Comparison of ENCODE assay signal across 9 mouse cellular contexts in genomic region chr7:130590081-130590828, GRCm38 (mm10). TPM values are rescaled to one million over a fixed set of nuclear protein-coding genes. Genes with fewer than 3 reads are reported as not detected.
DNase-seq lines count a peak whose midpoint lies in the region; ATAC-seq and TF ChIP-seq lines count a peak whose summit lies in the region.
"Had no signal": no experiment of that assay in that cellular context is flagged by ENCODE, and none has a peak within 500 bp of the region (broad histone marks: within the 10 kb centered on the region; RNA-seq: fewer than 3 reads in every experiment).

No protein-coding gene starts in this region.

- no peak overlapping the region for H3K9ac ChIP-seq in forebrain, postnatal 0 days
- no peak overlapping the region for H3K9ac ChIP-seq in liver, postnatal 0 days (replicated peaks)
- no peak overlapping the region for H3K9ac ChIP-seq in liver, embryonic 12.5 days
- no peak overlapping the region for H3K9ac ChIP-seq in stomach, embryonic 16.5 days (ENCODE audit: low read length)

- H3K27me3 ChIP-seq in forebrain, embryonic 10.5 days (ENCODE audit: poor library complexity, severe bottlenecking), result peaks cover 16% of the 10 kb centered on the region
- H3K27me3 ChIP-seq in forebrain, postnatal 0 days (ENCODE audit: insufficient read depth, low read length), result no peaks in the 10 kb centered on the region
- H3K27me3 ChIP-seq in liver, postnatal 0 days (ENCODE audit: insufficient read depth, low read length), result no peaks in the 10 kb centered on the region
- no peaks in the 10 kb centered on the region for H3K27me3 ChIP-seq in liver, embryonic 12.5 days (replicated peaks)
- no peaks in the 10 kb centered on the region for H3K27me3 ChIP-seq in stomach, embryonic 16.5 days (ENCODE audit: control insufficient read depth, insufficient read depth, low read length)

- no peak for DNase-seq in forebrain, embryonic 10.5 days (ENCODE audit: extremely low spot score, low spot score)
- DNase-seq in forebrain, postnatal 0 days, result no peak
- DNase-seq in liver, postnatal 0 days, result no peak
- peak; percentile 31 for DNase-seq in lung, adult 2 months
- DNase-seq in B cell, adult 2 months, result no peak
- no peak for DNase-seq in thymus, postnatal 0 days (ENCODE audit: low spot score)
- DNase-seq: liver had no signal

- peaks cover 24% of the 10 kb centered on the region for H3K4me1 ChIP-seq in forebrain, embryonic 10.5 days
- H3K4me1 ChIP-seq in forebrain, postnatal 0 days (ENCODE audit: insufficient read depth), result no peaks in the 10 kb centered on the region
- H3K4me1 ChIP-seq in liver, postnatal 0 days (ENCODE audit: insufficient read depth), result peaks cover 4% of the 10 kb centered on the region
- H3K4me1 ChIP-seq in liver, embryonic 12.5 days, result no peaks in the 10 kb centered on the region
- H3K4me1 ChIP-seq in lung, adult 2 months (ENCODE audit: control insufficient read depth, insufficient read depth, low read length), result peaks cover 3% of the 10 kb centered on the region
- H3K4me1 ChIP-seq in stomach, embryonic 16.5 days (ENCODE audit: control insufficient read depth, insufficient read depth, low read length), result peaks cover 8% of the 10 kb centered on the region; the same call in 1 of the 2 replicates

- H3K9me3 ChIP-seq in forebrain, embryonic 10.5 days, result no peaks in the 10 kb centered on the region
- H3K9me3 ChIP-seq in forebrain, postnatal 0 days (ENCODE audit: low read length), result no peaks in the 10 kb centered on the region
- H3K9me3 ChIP-seq in liver, postnatal 0 days (ENCODE audit: low read length), result no peaks in the 10 kb centered on the region
- no peaks in the 10 kb centered on the region for H3K9me3 ChIP-seq in liver, embryonic 12.5 days (replicated peaks)
- no peaks in the 10 kb centered on the region for H3K9me3 ChIP-seq in stomach, embryonic 16.5 days (replicated peaks; ENCODE audit: control insufficient read depth, low read length)

- no peaks in the 10 kb centered on the region for H3K36me3 ChIP-seq in forebrain, embryonic 10.5 days (replicated peaks)
- no peaks in the 10 kb centered on the region for H3K36me3 ChIP-seq in forebrain, postnatal 0 days (ENCODE audit: insufficient read depth)
- no peaks in the 10 kb centered on the region for H3K36me3 ChIP-seq in liver, postnatal 0 days (replicated peaks; ENCODE audit: insufficient read depth, low read length)
- H3K36me3 ChIP-seq in liver, embryonic 12.5 days, result no peaks in the 10 kb centered on the region
- H3K36me3 ChIP-seq in stomach, embryonic 16.5 days (ENCODE audit: control insufficient read depth, insufficient read depth, low read length), result no peaks in the 10 kb centered on the region

- H3K27ac ChIP-seq in forebrain, embryonic 10.5 days, result peak overlapping the region; percentile 73
- no peak overlapping the region for H3K27ac ChIP-seq in forebrain, postnatal 0 days (ENCODE audit: low read depth, low read length)
- H3K27ac ChIP-seq in liver, postnatal 0 days (ENCODE audit: low read depth), result 0 out of 2 replicates have a peak overlapping the region, but pooled peaks have one; percentile 25
- H3K27ac ChIP-seq in liver, embryonic 12.5 days, result no peak overlapping the region
- peak overlapping the region; percentile 8; the same call in 1 of the 2 replicates for H3K27ac ChIP-seq in stomach, embryonic 16.5 days (ENCODE audit: low read length)

- WGBS in forebrain, embryonic 10.5 days, result 40% methylated on average over 13 of the region's 13 CpGs
- WGBS in forebrain, postnatal 0 days, result 37% methylated on average over 13 of the region's 13 CpGs
- 68% methylated on average over 13 of the region's 13 CpGs for WGBS in liver, postnatal 0 days (ENCODE audit: insufficient replicate concordance)
- 66% methylated on average over 13 of the region's 13 CpGs for WGBS in liver, embryonic 12.5 days (ENCODE audit: insufficient replicate concordance)
- 53% methylated on average over 13 of the region's 13 CpGs for WGBS in lung, adult 2 months
- WGBS in stomach, embryonic 16.5 days, result 50% methylated on average over 13 of the region's 13 CpGs

- TF ChIP-seq POLR2A in lung, adult 2 months (IDR thresholded peaks at IDR 0.05; ENCODE audit: borderline replicate concordance, extremely low read depth, low read depth, low read length), result no peak

- no peak for TF ChIP-seq CTCF in forebrain, postnatal 0 days (IDR thresholded peaks at IDR 0.05; ENCODE audit: low read depth)
- no peak for TF ChIP-seq CTCF in liver, postnatal 0 days (IDR thresholded peaks at IDR 0.05; ENCODE audit: low read depth)
- TF ChIP-seq CTCF in lung, adult 2 months (IDR thresholded peaks at IDR 0.05; ENCODE audit: insufficient read depth, low read length), result no peak

- no peak for TF ChIP-seq EP300 in liver, postnatal 0 days (IDR thresholded peaks at IDR 0.05; ENCODE audit: low read depth)

- ATAC-seq in forebrain, postnatal 0 days, result no peak
- no peak for ATAC-seq in liver, postnatal 0 days
- ATAC-seq in liver, embryonic 12.5 days, result no peak
- peak; percentile 73; the same call in 1 of the 2 replicates for ATAC-seq in stomach, embryonic 16.5 days (ENCODE audit: insufficient read depth, low FRiP score)

- H3K4me3 ChIP-seq in forebrain, embryonic 10.5 days, result no peak overlapping the region
- no peak overlapping the region for H3K4me3 ChIP-seq in forebrain, postnatal 0 days (ENCODE audit: low read depth, low read length)
- no peak overlapping the region for H3K4me3 ChIP-seq in liver, postnatal 0 days (ENCODE audit: low read depth, low read length)
- H3K4me3 ChIP-seq in liver, embryonic 12.5 days, result no peak overlapping the region
- H3K4me3 ChIP-seq in lung, adult 2 months (replicated peaks; ENCODE audit: extremely low read depth, low read depth, low read length), result no peak overlapping the region
- no peak overlapping the region for H3K4me3 ChIP-seq in stomach, embryonic 16.5 days (replicated peaks; ENCODE audit: low read length)

- no peak overlapping the region for H3K4me2 ChIP-seq in forebrain, postnatal 0 days (ENCODE audit: low read depth)
- H3K4me2 ChIP-seq in liver, postnatal 0 days (ENCODE audit: low read depth, low read length), result no peak overlapping the region
- no peak overlapping the region for H3K4me2 ChIP-seq in liver, embryonic 12.5 days
- H3K4me2 ChIP-seq in stomach, embryonic 16.5 days (ENCODE audit: low read depth, low read length), result no peak overlapping the region

RNA-seq across cellular contexts. Expression of gene Tacc2, which starts 13.0 kb away (rescaled TPM):
- polyA plus RNA-seq in forebrain, embryonic 10.5 days (2016; fragmentation: Nextera tagmentation; extraction: Ambion mirVana), result 38.2 and 40.3 TPM in 2 replicates
- total RNA-seq in forebrain, postnatal 0 days (2014; rRNA removed), result 49.1 and 54.1 TPM in 2 replicates
- 51.3 and 60.9 TPM in 2 replicates for polyA plus RNA-seq in forebrain, postnatal 0 days (2015; fragmentation: Nextera tagmentation; extraction: Ambion mirVana)
- polyA plus RNA-seq in liver, postnatal 0 days (2015; fragmentation: Nextera tagmentation; extraction: Ambion mirVana), result 3.5 and 3.8 TPM in 2 replicates
- 6.2 and 7.2 TPM in 2 replicates for polyA plus RNA-seq in liver, embryonic 12.5 days (2016; fragmentation: Nextera tagmentation; extraction: Ambion mirVana)
- polyA plus RNA-seq in lung, adult 2 months (2012; rRNA removed), result 71.7 and 74.5 TPM in 2 replicates
- polyA plus RNA-seq in stomach, embryonic 16.5 days (2015; fragmentation: Nextera tagmentation; extraction: Ambion mirVana), result 23.9 and 24.7 TPM in 2 replicates
- 16.6 and 17.3 TPM in 2 replicates for polyA plus RNA-seq in thymus, postnatal 0 days (2015; fragmentation: Nextera tagmentation; extraction: Ambion mirVana)

RNA-seq across cellular contexts. Expression of gene Nsmce4a, which starts 17.3 kb away (rescaled TPM):
- 197 and 203 TPM in 2 replicates for polyA plus RNA-seq in forebrain, embryonic 10.5 days (2016; fragmentation: Nextera tagmentation; extraction: Ambion mirVana)
- total RNA-seq in forebrain, postnatal 0 days (2014; rRNA removed), result 52.5 and 58.6 TPM in 2 replicates
- 76.8 and 87.6 TPM in 2 replicates for polyA plus RNA-seq in forebrain, postnatal 0 days (2015; fragmentation: Nextera tagmentation; extraction: Ambion mirVana)
- polyA plus RNA-seq in liver, postnatal 0 days (2015; fragmentation: Nextera tagmentation; extraction: Ambion mirVana), result 67.8 and 72.6 TPM in 2 replicates
- 139 and 141 TPM in 2 replicates for polyA plus RNA-seq in liver, embryonic 12.5 days (2016; fragmentation: Nextera tagmentation; extraction: Ambion mirVana)
- 29.6 and 36.3 TPM in 2 replicates for polyA plus RNA-seq in lung, adult 2 months (2012; rRNA removed)
- polyA plus RNA-seq in stomach, embryonic 16.5 days (2015; fragmentation: Nextera tagmentation; extraction: Ambion mirVana), result 92.7 and 103 TPM in 2 replicates
- 173 and 179 TPM in 2 replicates for polyA plus RNA-seq in thymus, postnatal 0 days (2015; fragmentation: Nextera tagmentation; extraction: Ambion mirVana)

Comparison
In these comparisons a context has a peak if more than half of its experiments do, and no peak if none do; other contexts are left out.
1. H3K27ac ChIP-seq: peak in forebrain, embryonic 10.5 days (single experiment), liver, postnatal 0 days (single experiment) and stomach, embryonic 16.5 days (single experiment); none in forebrain, postnatal 0 days (single experiment) and liver, embryonic 12.5 days (single experiment).